Mouse (Mus musculus): ENCODE data around the gene Spata1.

DNA sequence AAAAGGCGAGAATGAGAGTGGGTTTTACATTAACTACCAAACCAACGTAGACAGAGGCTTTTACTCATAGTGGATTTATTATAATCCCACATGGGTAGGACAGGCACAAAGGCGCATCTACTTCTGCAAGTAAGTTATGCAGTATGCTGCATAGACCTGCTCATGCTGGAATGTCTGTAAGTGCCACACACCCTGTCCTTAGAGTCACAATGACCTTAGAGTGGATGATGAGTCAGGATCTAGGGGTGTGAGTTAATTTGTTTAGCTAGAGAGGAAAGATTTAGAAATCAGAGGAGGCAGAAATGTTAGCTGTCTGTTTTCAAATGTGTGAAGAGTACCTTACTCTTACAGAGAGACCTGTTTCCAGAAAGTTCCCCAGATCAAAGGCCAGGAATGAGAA, 52.0 kb downstream of the Spata1 start:
- TF ChIP-seq CTCF (IDR thresholded peaks at IDR 0.05; ENCODE audit: low read depth, low read length), result no peak
- TF ChIP-seq POLR2A (IDR thresholded peaks at IDR 0.05; ENCODE audit: extremely low read depth, insufficient read depth, low read length), result no peak

All from liver, adult 2 months (tissue).